Mouse (Mus musculus) small intestine, adult 2 months (tissue): ENCODE data around the gene Gm49388.

Source experiments
- CTCF ChIP-seq: fragments of 200-500 bp; IDR thresholded peaks from 2 replicates; pipeline ENCODE4 v1.5.1; 2012; ENCODE audit warnings: low read depth, mild to moderate bottlenecking, control low read depth, inconsistent platforms, low read length, moderate library complexity, mixed read lengths; ENCODE audit not compliant: insufficient replicate concordance, insufficient read length; ENCODE audit errors: extremely low read depth
- POLR2A ChIP-seq: fragments of 200-500 bp; IDR thresholded peaks from 2 replicates; pipeline ENCODE4 v1.6.1; 2012; ENCODE audit warnings: low read depth, mild to moderate bottlenecking, control low read depth, inconsistent platforms, low read length, moderate library complexity

DNA sequence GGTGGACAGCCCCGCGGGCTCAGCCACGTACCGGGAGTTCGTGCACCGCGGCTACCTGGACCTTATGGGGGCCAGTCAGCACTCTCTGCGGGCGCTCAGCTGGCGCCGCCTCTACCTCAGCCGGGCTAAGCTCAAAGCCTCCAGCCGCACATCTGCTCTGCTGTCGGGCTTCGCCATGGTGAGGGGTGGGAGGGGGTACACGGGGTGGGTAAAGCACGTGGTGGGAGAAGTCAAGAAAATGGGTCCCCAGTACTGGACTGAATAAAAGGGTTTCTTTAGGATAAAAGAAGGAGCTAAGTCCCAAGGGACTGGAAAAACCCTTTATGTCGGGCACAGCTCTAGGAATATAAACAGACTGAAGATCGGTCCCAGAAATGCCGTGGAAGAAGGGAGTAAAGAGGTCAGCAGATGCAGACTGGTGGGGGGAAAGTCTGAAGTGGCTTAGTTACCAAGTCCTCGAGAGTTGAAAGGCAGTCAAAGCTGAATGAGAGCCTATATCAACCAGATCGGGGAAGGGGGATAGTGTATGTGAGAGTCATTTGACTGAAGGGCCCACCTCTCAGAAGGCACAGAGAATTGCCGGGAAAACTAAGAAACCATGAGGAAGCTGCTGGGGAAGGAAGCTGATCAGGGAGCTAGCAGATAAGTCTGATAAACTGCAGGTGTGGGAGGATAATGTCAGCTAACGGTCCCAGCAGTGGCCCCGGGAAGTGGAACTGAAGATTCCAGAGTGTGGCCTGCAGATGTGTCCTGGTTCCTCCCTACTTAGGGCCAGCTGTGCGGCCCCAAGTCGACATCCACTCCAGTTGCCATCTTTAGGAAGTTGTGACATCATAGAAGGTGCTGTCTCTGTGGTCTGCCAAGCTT is 15.1 kb upstream of the Gm49388 start:
- no peak for TF ChIP-seq CTCF
- no peak for TF ChIP-seq POLR2A
